19 mouse cellular contexts compared by ENCODE assay signal in genomic region chr4:63171969-63172685, GRCm38 (mm10). TPM values are rescaled to one million over a fixed set of nuclear protein-coding genes. Genes with fewer than 3 reads are reported as not detected.
DNase-seq lines count a peak whose midpoint lies in the region; ATAC-seq and TF ChIP-seq lines count a peak whose summit lies in the region.
"Had no signal": no experiment of that assay in that cellular context is flagged by ENCODE, and none has a peak within 500 bp of the region (broad histone marks: within the 10 kb centered on the region; RNA-seq: fewer than 3 reads in every experiment).

Gene Kif12, minus strand, starts transcription at chr4:63172131.

- no peak for TF ChIP-seq POLR2A in cerebellum, adult 2 months (IDR thresholded peaks at IDR 0.05; ENCODE audit: borderline replicate concordance, insufficient read depth, low read length)

- intact Hi-C loops in gastrocnemius, postnatal 14 days (cut with DNase I; ENCODE audit: low total_unique reads): no loop called here

- H3K9ac ChIP-seq in intestine, embryonic 15.5 days: peak within 1 kb of the TSS; percentile 42
- H3K9ac ChIP-seq in kidney, postnatal 0 days (ENCODE audit: low read depth, low read length): peak within 1 kb of the TSS; percentile 36
- H3K9ac ChIP-seq in liver, embryonic 14.5 days (replicated peaks): no peak within 1 kb of the TSS
- H3K9ac ChIP-seq: midbrain, embryonic 12.5 days had no signal

- no peaks in the 10 kb centered on the region for H3K36me3 ChIP-seq in E14TG2a.4 (ENCODE audit: insufficient read depth, low read length)
- H3K36me3 ChIP-seq in intestine, embryonic 15.5 days: no peaks in the 10 kb centered on the region
- H3K36me3 ChIP-seq in kidney, postnatal 0 days (ENCODE audit: insufficient read depth, low read length): 0 out of 2 replicates have a peak, but pooled peaks cover 10% of the 10 kb centered on the region
- H3K36me3 ChIP-seq in liver, embryonic 14.5 days (replicated peaks; ENCODE audit: control insufficient read depth, insufficient read depth, low read depth): no peaks in the 10 kb centered on the region
- H3K36me3 ChIP-seq: midbrain, embryonic 12.5 days had no signal

- 50% methylated on average over 4 of the region's 4 CpGs for WGBS in intestine, embryonic 15.5 days
- WGBS in kidney, postnatal 0 days: 48% methylated on average over 4 of the region's 4 CpGs
- 43% methylated on average over 4 of the region's 4 CpGs for WGBS in liver, embryonic 14.5 days (ENCODE audit: insufficient replicate concordance)
- 78% methylated on average over 4 of the region's 4 CpGs for WGBS in cerebellum, adult 2 months

- peak; percentile 66 for DNase-seq in kidney, postnatal 0 days (ENCODE audit: low spot score)
- no peak for DNase-seq in liver, embryonic 14.5 days (ENCODE audit: low read depth in 3 of 3, low spot score in 3 of 3)
- no peak for DNase-seq in gastrocnemius, postnatal 14 days
- DNase-seq in right cerebral cortex, adult 2 months (ENCODE audit: low spot score in 2 of 2): no peak
- no peak for DNase-seq in thymus, postnatal 14 days
- no peak for DNase-seq in cerebellum, adult 2 months
- DNase-seq: cerebellum, postnatal 10 days; heart, adult 18-20 months; lung, postnatal 14 days had no signal

- H3K9me3 ChIP-seq in E14TG2a.4 (ENCODE audit: low read length): no peaks in the 10 kb centered on the region; the same call in 1 of the 2 replicates
- H3K9me3 ChIP-seq in intestine, embryonic 15.5 days: no peaks in the 10 kb centered on the region
- H3K9me3 ChIP-seq in kidney, postnatal 0 days (replicated peaks; ENCODE audit: low read length): no peaks in the 10 kb centered on the region
- H3K9me3 ChIP-seq in liver, embryonic 14.5 days (ENCODE audit: control insufficient read depth, low read length): no peaks in the 10 kb centered on the region
- H3K9me3 ChIP-seq: midbrain, embryonic 12.5 days had no signal

- ATAC-seq in intestine, embryonic 15.5 days: peak; percentile 97
- peak; percentile 94 for ATAC-seq in kidney, postnatal 0 days (replicated peaks; ENCODE audit: low FRiP score, low read depth)
- ATAC-seq in liver, embryonic 14.5 days (ENCODE audit: insufficient read depth): peak; percentile 78
- ATAC-seq: inflammation-experienced regulatory T-cells, adult 6 months had no signal

- H3K4me3 ChIP-seq in E14TG2a.4 (replicated peaks; ENCODE audit: low read length): peak within 1 kb of the TSS; percentile 65
- H3K4me3 ChIP-seq in intestine, embryonic 15.5 days (replicated peaks): peak within 1 kb of the TSS; percentile 46
- H3K4me3 ChIP-seq in kidney, postnatal 0 days (replicated peaks; ENCODE audit: low read depth, low read length): peak within 1 kb of the TSS; percentile 39
- H3K4me3 ChIP-seq in liver, embryonic 14.5 days (ENCODE audit: insufficient read depth in 1 of 2, low read depth in 2 of 2, low read length in 2 of 2): peak within 1 kb of the TSS; percentile 25 to 40; a peak in 3 of 4 replicates
- H3K4me3 ChIP-seq in cerebellum, adult 2 months (replicated peaks; ENCODE audit: insufficient read depth, low read depth, low read length): no peak within 1 kb of the TSS
- H3K4me3 ChIP-seq: midbrain, embryonic 12.5 days had no signal

- peaks cover 64% of the 10 kb centered on the region for H3K27me3 ChIP-seq in E14TG2a.4 (ENCODE audit: insufficient read depth, low read length)
- H3K27me3 ChIP-seq in intestine, embryonic 15.5 days (replicated peaks): no peaks in the 10 kb centered on the region
- no peaks in the 10 kb centered on the region for H3K27me3 ChIP-seq in kidney, postnatal 0 days (ENCODE audit: insufficient read depth, low read length)
- no peaks in the 10 kb centered on the region for H3K27me3 ChIP-seq in liver, embryonic 14.5 days (ENCODE audit: control insufficient read depth, insufficient read depth, low read length)
- H3K27me3 ChIP-seq in cerebellum, adult 2 months (ENCODE audit: control insufficient read depth, insufficient read depth, low read length): no peaks in the 10 kb centered on the region

- no peak for TF ChIP-seq EP300 in liver, embryonic 14.5 days (IDR thresholded peaks at IDR 0.05; ENCODE audit: low read depth)

- TF ChIP-seq CTCF in E14TG2a.4 (conservative IDR thresholded peaks at IDR 0.05; ENCODE audit: low read length): no peak
- no peak for TF ChIP-seq CTCF in kidney, postnatal 0 days (IDR thresholded peaks at IDR 0.05; ENCODE audit: low read depth)
- TF ChIP-seq CTCF in liver, embryonic 14.5 days (IDR thresholded peaks at IDR 0.05; ENCODE audit: low read depth): no peak
- TF ChIP-seq CTCF in cerebellum, adult 2 months (IDR thresholded peaks at IDR 0.05; ENCODE audit: borderline replicate concordance, insufficient read depth, low read depth, low read length): no peak

- peak within 1 kb of the TSS; percentile 53 for H3K4me2 ChIP-seq in intestine, embryonic 15.5 days (replicated peaks)
- peak within 1 kb of the TSS; percentile 58 for H3K4me2 ChIP-seq in kidney, postnatal 0 days (ENCODE audit: low read length)
- H3K4me2 ChIP-seq in liver, embryonic 14.5 days (ENCODE audit: low read depth): peak within 1 kb of the TSS; percentile 31
- H3K4me2 ChIP-seq: midbrain, embryonic 12.5 days had no signal

- H3K4me1 ChIP-seq in E14TG2a.4 (replicated peaks; ENCODE audit: low read depth, low read length): peaks cover 11% of the 10 kb centered on the region; the same call in 1 of the 2 replicates
- H3K4me1 ChIP-seq in intestine, embryonic 15.5 days (replicated peaks): 0 out of 2 replicates have a peak, but pooled peaks cover 6% of the 10 kb centered on the region
- H3K4me1 ChIP-seq in kidney, postnatal 0 days (replicated peaks; ENCODE audit: insufficient read depth, low read length): 0 out of 2 replicates have a peak, but pooled peaks cover 6% of the 10 kb centered on the region
- peaks cover 0 to 2% of the 10 kb centered on the region in 2 experiments; a peak in 1 of 4 replicates for H3K4me1 ChIP-seq in liver, embryonic 14.5 days (replicated peaks; ENCODE audit: control insufficient read depth in 2 of 2, insufficient read depth in 2 of 2, low read length in 1 of 2)
- no peaks in the 10 kb centered on the region for H3K4me1 ChIP-seq in cerebellum, adult 2 months (ENCODE audit: control insufficient read depth, insufficient read depth, low read length)

- H3K27ac ChIP-seq in intestine, embryonic 15.5 days: peak within 1 kb of the TSS; percentile 86
- peak within 1 kb of the TSS; percentile 95 for H3K27ac ChIP-seq in kidney, postnatal 0 days
- H3K27ac ChIP-seq in liver, embryonic 14.5 days: no peak within 1 kb of the TSS
- H3K27ac ChIP-seq in cerebellum, adult 2 months (ENCODE audit: insufficient read depth, low read length): no peak within 1 kb of the TSS
- H3K27ac ChIP-seq: midbrain, embryonic 12.5 days had no signal

RNA-seq across cellular contexts. Expression of gene Kif12, which starts in this region (rescaled TPM):
- polyA plus RNA-seq in intestine, embryonic 15.5 days (2015; fragmentation: Nextera tagmentation; extraction: Ambion mirVana): 67.1 and 77.3 TPM in 2 replicates
- 98.4 and 108 TPM in 2 replicates for polyA plus RNA-seq in kidney, postnatal 0 days (2015; fragmentation: Nextera tagmentation; extraction: Ambion mirVana)
- 5.7 and 6.1 TPM in 2 replicates for polyA plus RNA-seq in liver, embryonic 14.5 days (2012; rRNA removed)
- polyA plus RNA-seq in liver, embryonic 14.5 days (2014; fragmentation: Nextera tagmentation; extraction: Ambion mirVana): 3.8 TPM in 2 replicates
- not detected for total RNA-seq in gastrocnemius, postnatal 14 days (2021)
- 0.06 TPM in 1 of 2 replicates, not detected in the other for polyA plus RNA-seq in cerebellum, adult 2 months (2012; rRNA removed)
- total RNA-seq: heart, adult 18-20 months; heart, postnatal 25 days; left cerebral cortex, postnatal 10 days had no signal
- polyA plus RNA-seq: C2C12; embryonic facial prominence, embryonic 11.5 days; forebrain, embryonic 11.5 days; inflammation-experienced regulatory T-cells, adult 6 months; midbrain, embryonic 12.5 days; neural tube, embryonic 11.5 days had no signal

Comparison
In these comparisons a context has a peak if more than half of its experiments do, and no peak if none do; other contexts are left out.
1. H3K27ac ChIP-seq: peak in intestine, embryonic 15.5 days (single experiment) and kidney, postnatal 0 days (single experiment); none in liver, embryonic 14.5 days (single experiment) and cerebellum, adult 2 months (single experiment).
2. Peak in every context shown above with its lines, with median percentiles within 50 percentile points of each other: ATAC-seq and H3K4me2 ChIP-seq.